Mouse (Mus musculus): Measurements from ENCODE around the gene Fthl17c. TPM values are rescaled to one million over a fixed set of nuclear protein-coding genes. Genes with fewer than 3 reads are reported as not detected.

Fthl17c gene
- not detected in 2 replicates for polyA plus RNA-seq (2012; rRNA removed)

GRCm38 (mm10) chrX:8976459-8976858 is at the start of gene Fthl17c:
Gene Fthl17c, minus strand, starts transcription at chrX:8976559.

GRCm38 (mm10) chrX:8986655-8987054 is 10.3 kb upstream of the Fthl17c start, which contains the start of gene Fthl17d:
Gene Fthl17d, minus strand, starts transcription at chrX:8986755.

GRCm38 (mm10) chrX:8962875-8963274 is 13.5 kb downstream of the Fthl17c start, which contains the start of gene Fthl17b:
Gene Fthl17b, minus strand, starts transcription at chrX:8962975.

Other genes with a start within 250 kb of the Fthl17c start
- not detected in 2 replicates for gene Ssx9, start 228.1 kb downstream of the Fthl17c start, polyA plus RNA-seq (2012; rRNA removed)
- not detected in 2 replicates for gene Ssxb5, start 172.9 kb downstream of the Fthl17c start, polyA plus RNA-seq (2012; rRNA removed)
- gene Gm6592, start 132.6 kb downstream of the Fthl17c start, polyA plus RNA-seq (2012; rRNA removed): not detected in 2 replicates
- gene Gm5751, start 102.3 kb downstream of the Fthl17c start, polyA plus RNA-seq (2012; rRNA removed): not detected in 2 replicates
- gene B630019K06Rik, start 84.2 kb downstream of the Fthl17c start, polyA plus RNA-seq (2012; rRNA removed): 30.0 and 31.2 TPM in 2 replicates
- not detected in 2 replicates for gene Fthl17b, start 13.6 kb downstream of the Fthl17c start, polyA plus RNA-seq (2012; rRNA removed)
- gene Fthl17d, start 10.2 kb upstream of the Fthl17c start, polyA plus RNA-seq (2012; rRNA removed): not detected in 2 replicates
- not detected in 2 replicates for gene Fthl17e, start 56.9 kb upstream of the Fthl17c start, polyA plus RNA-seq (2012; rRNA removed)
- gene Fthl17f, start 86.5 kb upstream of the Fthl17c start, polyA plus RNA-seq (2012; rRNA removed): not detected in 2 replicates
- gene 4930402K13Rik, start 128.0 kb upstream of the Fthl17c start, polyA plus RNA-seq (2012; rRNA removed): not detected in 2 replicates
- 1.7 and 1.8 TPM in 2 replicates for gene Lancl3, start 223.3 kb upstream of the Fthl17c start, polyA plus RNA-seq (2012; rRNA removed)